Mouse (Mus musculus) liver, embryonic 14.5 days (tissue): ENCODE data around the gene Pdcd7. TPM values are rescaled to one million over a fixed set of nuclear protein-coding genes. Genes with fewer than 3 reads are reported as not detected.

Source experiments
- ATAC-seq: fragments of 200-750 bp; cut with Nextera tagmentation; 2 replicates; pipeline ENCODE4 v1.8.0; 2017; ENCODE audit warnings: moderate number of reproducible peaks, mild to moderate bottlenecking, moderate library complexity; ENCODE audit not compliant: insufficient read depth
- DNase-seq, 3 experiments: peaks; one replicate each; pipeline ENCODE4 v3.0.0-alpha.2; 2012 to 2013; ENCODE audit warnings: low read depth in 3 of 3, low spot score in 3 of 3
- H3K27ac ChIP-seq: fragments of 300-500 bp; sonication (generic); 2 replicates; pipeline ENCODE4 v1.5.1; 2014; ENCODE audit warnings: moderate library complexity, mild to moderate bottlenecking, control low read depth, inconsistent platforms
- H3K27me3 ChIP-seq: fragments of 300-500 bp; sonication (generic); 2 replicates; pipeline ENCODE4 v1.6.1; 2014; ENCODE audit warnings: mild to moderate bottlenecking, low read length, moderate library complexity; ENCODE audit not compliant: control insufficient read depth, insufficient read depth
- H3K36me3 ChIP-seq: fragments of 300-500 bp; sonication (generic); replicated peaks from 2 replicates; pipeline ENCODE4 v1.6.1; 2014; ENCODE audit warnings: low read depth; ENCODE audit not compliant: control insufficient read depth, insufficient read depth
- H3K4me1 ChIP-seq, 2 experiments: fragments of 200-500 bp in 1 of 2; fragments of 300-500 bp in 1 of 2; sonication (generic) in 1 of 2; replicated peaks; 2 replicates each; pipeline ENCODE4 v1.6.1; 2012 to 2014; ENCODE audit warnings: antibody characterized with exemption in 1 of 2, inconsistent platforms in 1 of 2, low read length in 1 of 2; ENCODE audit not compliant: control insufficient read depth in 2 of 2, insufficient read depth in 2 of 2
- H3K4me2 ChIP-seq: fragments of 300-500 bp; sonication (generic); 2 replicates; pipeline ENCODE4 v1.6.1; 2014; ENCODE audit warnings: low read depth, mild to moderate bottlenecking, control low read depth, moderate library complexity
- H3K4me3 ChIP-seq, 2 experiments: fragments of 200-500 bp in 1 of 2; fragments of 300-500 bp in 1 of 2; sonication (generic) in 1 of 2; 2 replicates each; pipeline ENCODE4 v1.5.1; 2012 to 2014; ENCODE audit warnings: low read depth in 2 of 2, low read length in 2 of 2, mild to moderate bottlenecking in 2 of 2, control low read depth in 1 of 2, inconsistent platforms in 1 of 2, moderate library complexity in 1 of 2; ENCODE audit not compliant: insufficient read depth in 1 of 2
- H3K9ac ChIP-seq: fragments of 300-500 bp; sonication (generic); replicated peaks from 2 replicates; pipeline ENCODE4 v1.6.1; 2014; ENCODE audit warnings: mild to moderate bottlenecking, control low read depth, moderate library complexity
- H3K9me3 ChIP-seq: fragments of 300-500 bp; sonication (generic); 2 replicates; pipeline ENCODE4 v1.6.1; 2016; ENCODE audit warnings: low read length, mixed read lengths; ENCODE audit not compliant: control insufficient read depth
- CTCF ChIP-seq: IDR thresholded peaks from 2 replicates; pipeline ENCODE4 v1.5.1; 2016; ENCODE audit warnings: antibody characterized with exemption, low read depth, control low read depth
- EP300 ChIP-seq: IDR thresholded peaks from 2 replicates; pipeline ENCODE4 v1.6.1; 2016; ENCODE audit warnings: antibody characterized with exemption, low read depth
- whole genome bisulfite sequencing: fragments of 180-500 bp; shearing (Covaris S2); extraction: QIAGEN DNeasy Blood & Tissue Kit; methylation state at CpG from one replicate; pipeline ENCODE4 v1.1.7; 2014; ENCODE audit not compliant: insufficient replicate concordance; 5-methylcytosine and 5-hydroxymethylcytosine counted together
- polyA plus RNA-seq, 2 experiments: library from polyadenylated mRNA; depleted of rRNA in 1 of 2; stranded (reverse) in 1 of 2; unstranded in 1 of 2; fragments of >200 nt; fragmentation: Nextera tagmentation in 1 of 2; extraction: Ambion mirVana in 1 of 2; gene quantifications; 2 replicates each; pipeline versions ENCODE4 v1.2.1 to v1.2.3; 2012 to 2014

Pdcd7 gene
- polyA plus RNA-seq, 2 experiments, result 4.8 to 4.9 TPM

DNA sequence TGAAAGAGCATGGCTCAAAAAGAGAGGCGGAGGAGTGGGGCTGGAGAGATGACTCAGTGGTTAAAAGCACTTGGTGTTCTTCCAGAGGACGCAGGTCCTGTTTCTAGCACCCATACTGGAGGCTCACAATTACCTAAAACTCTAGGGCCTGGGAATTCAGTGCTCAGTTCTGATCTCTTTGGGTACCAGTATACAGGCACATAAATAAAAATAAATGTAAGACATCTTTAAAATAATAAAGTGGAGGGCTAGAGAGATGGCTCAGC, 59.2 kb downstream of the Pdcd7 start:
- no peak for ATAC-seq
- Histone ChIP-seq H3K36me3 (no peaks in the 10 kb centered on the region), H3K4me1 (no peaks in the 10 kb centered on the region), H3K27me3 (no peaks in the 10 kb centered on the region), H3K9me3 (no peaks in the 10 kb centered on the region), H3K4me2 (no peak overlapping the region), H3K9ac (no peak overlapping the region), H3K4me3 (no peak overlapping the region), H3K27ac (no peak overlapping the region)
- TF ChIP-seq CTCF, result no peak
- TF ChIP-seq EP300, result no peak
- no peak for DNase-seq
- 63% methylated on average over 2 of the region's 2 CpGs for WGBS

DNA sequence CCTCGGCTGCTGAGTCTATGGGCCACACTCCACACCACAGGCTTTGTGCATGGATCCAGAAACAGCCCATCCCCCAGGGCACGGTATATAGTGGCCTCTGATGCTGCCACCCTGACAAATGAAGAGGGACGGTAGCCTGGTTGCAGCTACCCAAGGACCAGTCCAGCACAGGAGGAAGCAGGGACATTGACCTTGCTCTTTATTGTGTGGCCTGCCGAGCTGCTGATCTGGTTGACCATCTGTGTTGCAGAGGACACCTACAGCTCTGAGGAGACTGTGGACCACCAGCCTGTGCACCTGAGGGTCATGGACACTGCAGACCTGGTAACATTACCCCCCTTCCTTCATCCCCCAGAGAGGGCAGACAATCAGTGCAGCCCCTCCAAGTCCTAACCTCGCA, 61.4 kb downstream of the Pdcd7 start:
- DNase-seq (no peak), ATAC-seq (no peak)
- no peak overlapping the region for H3K4me3 ChIP-seq
- no peaks in the 10 kb centered on the region for H3K36me3 ChIP-seq
- H3K4me1 ChIP-seq, result no peaks in the 10 kb centered on the region
- H3K4me2 ChIP-seq, result no peak overlapping the region
- TF ChIP-seq CTCF (no peak), EP300 (no peak)
- no peaks in the 10 kb centered on the region for H3K27me3 ChIP-seq
- H3K9me3 ChIP-seq, result no peaks in the 10 kb centered on the region
- no peak overlapping the region for H3K27ac ChIP-seq
- WGBS, result 59% methylated on average over 5 of the region's 5 CpGs
- no peak overlapping the region for H3K9ac ChIP-seq

DNA sequence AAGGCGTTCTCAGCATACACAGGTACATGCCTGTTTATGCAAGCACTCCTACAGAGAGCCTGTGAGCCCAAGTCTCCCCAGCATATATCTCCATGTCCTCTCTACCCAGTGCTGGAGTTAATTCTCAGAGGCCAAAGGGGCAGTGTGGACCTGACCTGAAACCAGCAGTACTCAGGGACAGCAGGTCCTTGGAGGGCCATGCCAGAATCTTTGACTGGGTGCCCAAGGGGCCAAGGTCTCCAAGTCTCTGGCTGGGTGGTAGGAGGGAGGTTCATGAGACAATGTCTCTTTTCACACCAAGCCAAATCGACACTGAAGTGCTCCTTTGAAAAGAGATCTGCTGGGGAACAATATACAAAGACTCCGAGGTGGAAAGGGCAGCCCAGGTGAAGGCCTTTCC, 62.0 kb downstream of the Pdcd7 start:
- no peaks in the 10 kb centered on the region for H3K27me3 ChIP-seq
- no peak for DNase-seq

DNA sequence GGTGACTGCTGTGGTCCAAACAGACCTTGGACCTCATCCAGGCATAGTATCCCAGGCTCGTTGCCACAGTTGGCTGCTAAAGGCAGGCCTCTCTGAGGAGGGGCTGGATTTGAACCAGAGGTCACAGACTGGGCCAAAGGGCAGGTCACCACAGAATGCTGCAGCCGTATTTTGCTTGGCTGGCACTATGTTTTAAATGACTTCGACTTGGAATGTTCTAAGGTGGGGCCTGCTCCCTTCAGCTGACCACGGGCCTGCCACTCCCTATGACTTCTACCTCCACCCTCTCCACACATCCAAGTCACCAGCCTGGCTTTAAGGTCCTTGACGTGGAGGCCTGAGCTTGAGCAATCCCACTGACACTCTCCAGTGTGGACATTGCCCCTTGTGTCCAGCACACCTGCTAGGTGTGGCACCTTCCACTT, 63.0 kb downstream of the Pdcd7 start:
- no peak overlapping the region for H3K4me2 ChIP-seq
- H3K4me3 ChIP-seq, result no peak overlapping the region
- TF ChIP-seq EP300, result no peak
- no peak for TF ChIP-seq CTCF
- WGBS, result 45% methylated on average over 5 of the region's 5 CpGs
- no peak overlapping the region for H3K9ac ChIP-seq
- ATAC-seq, result no peak
- no peaks in the 10 kb centered on the region for H3K4me1 ChIP-seq
- no peak overlapping the region for H3K27ac ChIP-seq
- no peaks in the 10 kb centered on the region for H3K9me3 ChIP-seq
- H3K27me3 ChIP-seq, result no peaks in the 10 kb centered on the region
- H3K36me3 ChIP-seq, result no peaks in the 10 kb centered on the region
- DNase-seq, result no peak

More for the DNA sequence above, 62.0 kb downstream of the Pdcd7 start:
- no peak overlapping the region for H3K9ac ChIP-seq
- WGBS, result 46% methylated on average over 3 of the region's 3 CpGs
- TF ChIP-seq EP300 (no peak), CTCF (no peak)
- H3K27ac ChIP-seq, result no peak overlapping the region
- no peaks in the 10 kb centered on the region for H3K9me3 ChIP-seq
- ATAC-seq, result no peak
- H3K4me1 ChIP-seq, result no peaks in the 10 kb centered on the region
- no peak overlapping the region for H3K4me3 ChIP-seq
- H3K4me2 ChIP-seq, result no peak overlapping the region
- no peaks in the 10 kb centered on the region for H3K36me3 ChIP-seq

Other genes starting within 250 kb of the Pdcd7 start
- 4.6 and 4.9 TPM in 2 replicates for gene Igdcc4, start 244.6 kb upstream of the Pdcd7 start, polyA plus RNA-seq (2012; rRNA removed)
- 4.5 and 5.4 TPM in 2 replicates for gene Igdcc4, start 244.6 kb upstream of the Pdcd7 start, polyA plus RNA-seq (2014; fragmentation: Nextera tagmentation; extraction: Ambion mirVana)
- 0.06 and 0.10 TPM in 2 replicates for gene Igdcc3, start 204.9 kb upstream of the Pdcd7 start, polyA plus RNA-seq (2012; rRNA removed)
- 0.06 and 0.13 TPM in 2 replicates for gene Igdcc3, start 204.9 kb upstream of the Pdcd7 start, polyA plus RNA-seq (2014; fragmentation: Nextera tagmentation; extraction: Ambion mirVana)
- gene Parp16, start 150.8 kb upstream of the Pdcd7 start, polyA plus RNA-seq (2012; rRNA removed), result 4.9 and 5.7 TPM in 2 replicates
- gene Parp16, start 150.8 kb upstream of the Pdcd7 start, polyA plus RNA-seq (2014; fragmentation: Nextera tagmentation; extraction: Ambion mirVana), result 7.2 and 9.3 TPM in 2 replicates
- 0.01 TPM in 1 of 2 replicates, not detected in the other for gene Cilp, start 80.9 kb upstream of the Pdcd7 start, polyA plus RNA-seq (2012; rRNA removed)
- gene Cilp, start 80.9 kb upstream of the Pdcd7 start, polyA plus RNA-seq (2014; fragmentation: Nextera tagmentation; extraction: Ambion mirVana), result not detected in 2 replicates
- 5.6 and 10.3 TPM in 2 replicates for gene Clpx, start 51.8 kb upstream of the Pdcd7 start, polyA plus RNA-seq (2012; rRNA removed)
- 29.5 and 32.5 TPM in 2 replicates for gene Clpx, start 51.8 kb upstream of the Pdcd7 start, polyA plus RNA-seq (2014; fragmentation: Nextera tagmentation; extraction: Ambion mirVana)
- gene Ubap1l, start 14.9 kb downstream of the Pdcd7 start, polyA plus RNA-seq (2012; rRNA removed), result 0.13 and 0.14 TPM in 2 replicates
- gene Ubap1l, start 14.9 kb downstream of the Pdcd7 start, polyA plus RNA-seq (2014; fragmentation: Nextera tagmentation; extraction: Ambion mirVana), result 0.10 TPM in 1 of 2 replicates, not detected in the other
- gene Kbtbd13, start 45.5 kb downstream of the Pdcd7 start, polyA plus RNA-seq (2012; rRNA removed), result 0.04 and 0.05 TPM in 2 replicates
- gene Kbtbd13, start 45.5 kb downstream of the Pdcd7 start, polyA plus RNA-seq (2014; fragmentation: Nextera tagmentation; extraction: Ambion mirVana), result 0.08 and 0.10 TPM in 2 replicates
- gene Rasl12, start 52.4 kb downstream of the Pdcd7 start, polyA plus RNA-seq (2012; rRNA removed), result 0.11 and 0.12 TPM in 2 replicates
- 0.04 TPM in 1 of 2 replicates, not detected in the other for gene Rasl12, start 52.4 kb downstream of the Pdcd7 start, polyA plus RNA-seq (2014; fragmentation: Nextera tagmentation; extraction: Ambion mirVana)
- gene Slc51b, start 76.9 kb downstream of the Pdcd7 start, polyA plus RNA-seq (2012; rRNA removed), result 0.04 TPM in 1 of 2 replicates, not detected in the other
- not detected in 2 replicates for gene Slc51b, start 76.9 kb downstream of the Pdcd7 start, polyA plus RNA-seq (2014; fragmentation: Nextera tagmentation; extraction: Ambion mirVana)
- 5.0 and 5.9 TPM in 2 replicates for gene Mtfmt, start 89.7 kb downstream of the Pdcd7 start, polyA plus RNA-seq (2012; rRNA removed)
- gene Mtfmt, start 89.7 kb downstream of the Pdcd7 start, polyA plus RNA-seq (2014; fragmentation: Nextera tagmentation; extraction: Ambion mirVana), result 6.2 and 7.4 TPM in 2 replicates
- gene Spg21, start 114.8 kb downstream of the Pdcd7 start, polyA plus RNA-seq (2012; rRNA removed), result 5.6 and 6.9 TPM in 2 replicates
- gene Spg21, start 114.8 kb downstream of the Pdcd7 start, polyA plus RNA-seq (2014; fragmentation: Nextera tagmentation; extraction: Ambion mirVana), result 28.0 and 30.6 TPM in 2 replicates
- 0.06 TPM in 1 of 2 replicates, not detected in the other for gene Ankdd1a, start 174.1 kb downstream of the Pdcd7 start, polyA plus RNA-seq (2012; rRNA removed)
- gene Ankdd1a, start 174.1 kb downstream of the Pdcd7 start, polyA plus RNA-seq (2014; fragmentation: Nextera tagmentation; extraction: Ambion mirVana), result not detected in 2 replicates
- 15.5 and 15.7 TPM in 2 replicates for gene Plekho2, start 233.9 kb downstream of the Pdcd7 start, polyA plus RNA-seq (2012; rRNA removed)
- 21.5 and 24.2 TPM in 2 replicates for gene Plekho2, start 233.9 kb downstream of the Pdcd7 start, polyA plus RNA-seq (2014; fragmentation: Nextera tagmentation; extraction: Ambion mirVana)
- 10.8 and 11.9 TPM in 2 replicates for gene Pif1, start 241.1 kb downstream of the Pdcd7 start, polyA plus RNA-seq (2012; rRNA removed)
- 6.8 and 7.7 TPM in 2 replicates for gene Pif1, start 241.1 kb downstream of the Pdcd7 start, polyA plus RNA-seq (2014; fragmentation: Nextera tagmentation; extraction: Ambion mirVana)